Mouse (Mus musculus) heart, postnatal 0 days (tissue): ENCODE data around the gene Fam47e.

Source experiments
- CTCF ChIP-seq: IDR thresholded peaks from 2 replicates; pipeline ENCODE4 v1.5.1; 2016; ENCODE audit warnings: antibody characterized with exemption, control low read depth, low read depth
- EP300 ChIP-seq: IDR thresholded peaks from 2 replicates; pipeline ENCODE4 v1.6.1; 2016; ENCODE audit warnings: antibody characterized with exemption, low read depth

GRCm38 (mm10) chr5:92612756-92613155, 57.9 kb downstream of the Fam47e start:
- no peak for TF ChIP-seq CTCF
- no peak for TF ChIP-seq EP300
